Mouse (Mus musculus): ENCODE results near the gene Kdm2a.

The Kdm2a gene

DNA sequence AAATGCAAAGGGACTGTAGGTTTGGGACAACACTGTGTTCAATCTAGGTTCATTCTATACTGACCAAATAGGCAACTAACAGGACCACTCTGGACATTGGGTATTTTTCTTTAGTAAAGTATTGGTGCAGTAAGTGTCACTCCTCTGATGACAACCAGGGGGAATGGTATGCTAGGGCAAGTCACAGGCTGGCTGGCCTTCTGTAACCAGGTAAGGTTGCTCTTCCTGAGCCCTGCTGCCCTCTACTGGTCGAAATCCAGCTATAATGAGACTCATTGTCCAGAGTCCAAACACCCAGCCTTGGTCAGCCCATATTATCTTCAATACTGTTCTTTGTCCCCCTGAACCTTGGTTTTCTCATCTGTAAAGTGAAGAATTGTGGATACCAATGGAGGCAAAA is 19.1 kb upstream of the Kdm2a start:
- DNase-seq (ENCODE audit: low read depth), result peak; percentile 83

DNA sequence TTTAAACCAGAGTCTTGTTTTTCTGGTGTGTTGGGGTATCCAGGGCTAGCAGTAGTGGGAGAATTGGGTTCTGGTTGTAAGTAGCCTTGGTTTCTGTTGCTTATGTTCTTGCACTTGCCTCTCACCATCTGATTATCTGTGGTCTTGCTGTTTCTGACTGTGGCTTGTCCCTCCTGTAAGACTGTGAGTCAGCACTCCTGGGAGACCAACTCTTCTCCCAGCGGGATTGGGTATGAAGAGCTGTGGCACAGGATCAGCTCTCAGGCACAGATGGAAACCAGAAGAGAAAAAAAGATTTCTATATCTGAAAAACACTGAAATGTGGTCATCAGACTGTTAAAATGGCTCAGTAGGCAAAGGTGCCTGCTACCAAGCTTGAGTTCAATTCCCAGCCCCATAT is 16.5 kb upstream of the Kdm2a start:
- no peak for DNase-seq (ENCODE audit: low read depth)

DNA sequence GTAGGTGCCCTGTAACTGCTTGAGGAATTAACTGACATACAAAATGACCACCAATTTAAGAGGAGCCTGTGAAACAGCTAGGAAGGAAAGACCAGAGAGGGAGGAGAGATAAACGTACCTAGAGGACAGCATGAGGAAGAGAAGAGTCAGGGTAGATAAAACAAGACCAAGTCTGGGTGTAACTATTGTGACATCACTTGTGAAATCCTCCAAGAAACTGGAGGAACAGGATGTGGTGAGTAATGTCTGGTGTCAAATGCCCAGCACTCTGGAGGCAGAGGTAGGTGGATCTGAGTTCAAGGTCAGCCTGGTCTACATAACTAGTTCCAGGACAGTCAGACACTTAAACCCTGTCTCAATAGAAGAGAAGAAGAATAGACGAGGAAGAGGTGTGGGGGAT is 11.0 kb upstream of the Kdm2a start:
- peak; percentile 96 for DNase-seq (ENCODE audit: low read depth)

DNA sequence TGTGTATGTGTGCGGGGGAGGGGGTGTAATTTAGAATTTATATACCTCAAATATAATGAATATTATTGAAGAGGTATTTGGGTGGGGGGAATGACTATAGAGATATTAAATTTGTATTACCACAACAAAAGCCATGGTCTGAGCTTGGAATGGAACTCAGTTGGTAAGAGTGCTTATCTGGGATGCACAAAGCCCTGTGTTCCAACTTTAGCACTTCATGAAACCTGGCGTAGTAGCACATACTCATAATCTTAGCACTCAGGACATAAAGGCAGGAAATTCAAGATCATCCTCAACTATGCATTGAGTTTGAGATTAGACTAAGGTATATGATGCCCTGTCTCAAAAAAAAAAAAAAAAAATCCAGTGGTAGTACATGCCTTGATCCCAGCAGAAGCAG is 6.8 kb upstream of the Kdm2a start:
- no peak for DNase-seq (ENCODE audit: low read depth)

DNA sequence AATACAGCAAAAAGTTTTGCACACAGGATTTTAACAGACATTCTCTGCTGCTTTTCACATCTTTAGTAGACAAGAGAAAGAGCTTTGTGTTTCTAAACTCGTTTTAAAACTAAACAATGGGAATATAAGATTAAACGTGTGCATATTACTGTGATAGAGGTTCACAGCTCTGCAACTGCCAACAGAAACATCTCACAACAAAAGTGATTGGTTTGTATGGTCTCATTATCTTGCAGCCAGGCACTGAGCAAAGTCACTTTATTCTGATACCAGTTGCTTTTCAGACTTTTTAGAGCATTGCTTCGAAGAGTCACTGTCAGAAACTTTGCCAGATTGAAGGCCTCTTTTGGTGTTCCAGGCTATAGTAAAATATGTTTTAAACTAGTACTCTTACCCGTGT is 874 bp upstream of the Kdm2a start:
- no peak for DNase-seq (ENCODE audit: low read depth)

DNA sequence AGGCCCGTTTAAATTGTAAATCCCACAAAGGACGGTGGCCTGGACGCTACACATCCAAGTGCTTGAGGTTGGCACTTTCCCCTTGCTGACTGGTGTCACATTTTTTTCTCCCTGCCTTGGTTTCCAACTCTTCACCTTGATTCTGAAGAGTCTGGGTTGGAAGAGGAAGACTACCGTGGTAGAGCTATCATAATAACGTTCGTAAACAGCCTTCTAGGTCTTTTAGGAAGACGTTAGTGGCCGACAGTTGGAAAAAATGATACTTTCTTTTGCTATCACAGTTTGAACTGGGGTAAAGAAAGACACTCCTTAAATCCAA is 504 bp upstream of the Kdm2a start:
- DNase-seq (ENCODE audit: low read depth), result no peak

DNA sequence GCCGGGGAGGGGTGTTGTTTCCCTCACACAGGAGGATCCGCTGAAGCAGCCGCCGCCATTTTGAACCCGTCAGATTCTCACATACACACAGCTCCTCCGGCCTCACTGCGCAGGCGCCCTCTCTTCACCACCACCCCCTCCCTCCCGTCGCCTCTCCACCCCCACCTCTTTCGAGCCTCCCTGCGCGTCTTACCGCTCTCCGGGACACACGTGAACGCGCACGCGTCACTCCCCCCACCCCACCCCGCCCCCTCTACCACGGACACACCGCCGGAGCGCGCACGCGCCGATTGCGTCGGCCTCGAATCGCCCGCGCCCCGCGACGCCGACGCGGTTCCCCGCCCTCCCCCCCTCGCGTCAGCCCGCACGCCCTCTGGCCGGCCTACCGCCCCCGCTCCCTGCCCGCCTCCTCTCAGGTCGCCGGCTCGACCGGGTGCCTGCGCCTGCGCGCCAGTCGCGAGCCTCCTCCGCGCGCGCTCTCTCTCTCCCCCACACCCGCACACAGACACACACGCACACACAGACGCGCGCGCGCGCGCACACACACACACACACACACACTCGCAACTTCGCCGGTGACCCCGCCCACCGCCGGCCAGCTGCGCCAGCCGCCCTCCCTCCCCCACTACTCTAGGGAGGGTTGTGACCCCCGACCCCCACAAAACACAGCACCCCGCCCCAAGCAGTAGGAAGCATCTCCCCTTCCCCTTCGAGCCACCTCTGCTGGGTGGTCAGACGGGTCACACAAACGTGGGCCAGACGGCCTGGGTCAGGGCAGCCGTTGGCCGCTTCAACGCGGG is 887 bp downstream of the Kdm2a start:
- DNase-seq (ENCODE audit: low read depth), result peak; percentile 99

DNA sequence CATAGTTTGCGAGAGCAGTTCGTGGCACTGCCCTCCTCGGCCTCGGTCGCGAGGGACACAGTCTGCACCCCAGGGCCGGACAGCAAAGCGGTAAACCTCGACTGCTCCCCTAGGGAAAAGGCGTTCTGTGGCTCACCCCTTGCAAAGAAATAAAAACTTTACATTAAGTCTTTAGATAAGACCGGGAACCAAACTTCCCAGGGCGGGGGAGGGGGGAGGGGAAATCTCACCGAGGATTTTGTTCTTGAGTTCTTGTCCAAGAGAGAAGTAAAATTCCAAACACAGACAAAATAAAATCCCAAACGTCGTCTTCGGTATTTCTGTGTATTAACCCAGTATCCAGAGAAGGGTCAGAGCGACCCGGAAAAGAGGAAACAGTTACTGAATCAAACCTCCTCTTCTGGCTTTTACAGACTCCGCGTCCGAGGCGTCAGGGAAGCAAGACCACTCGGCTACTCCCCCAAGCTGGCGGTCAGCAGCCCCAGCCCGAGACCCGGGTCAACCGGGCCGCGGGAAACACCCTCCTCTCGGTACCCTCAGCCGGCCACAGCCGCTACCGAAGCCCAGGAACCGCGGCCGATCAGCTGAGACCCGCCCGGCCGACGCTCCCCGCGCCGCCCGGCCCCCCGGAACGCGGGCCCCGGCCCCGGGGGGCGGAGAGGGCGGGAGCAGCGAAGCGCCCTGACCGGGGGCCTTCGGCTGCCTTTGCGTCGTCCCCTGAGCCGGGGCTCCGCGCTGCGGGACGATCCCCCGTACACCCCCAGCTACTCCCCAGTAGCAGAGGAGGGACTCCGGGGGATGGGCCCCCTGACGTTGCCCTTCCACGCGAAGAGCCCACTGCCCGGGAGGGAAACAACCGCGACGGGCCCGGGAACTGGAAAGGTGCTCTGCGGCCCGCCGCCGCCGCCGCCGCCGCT is 1.7 kb downstream of the Kdm2a start:
- no peak for DNase-seq (ENCODE audit: low read depth)

DNA sequence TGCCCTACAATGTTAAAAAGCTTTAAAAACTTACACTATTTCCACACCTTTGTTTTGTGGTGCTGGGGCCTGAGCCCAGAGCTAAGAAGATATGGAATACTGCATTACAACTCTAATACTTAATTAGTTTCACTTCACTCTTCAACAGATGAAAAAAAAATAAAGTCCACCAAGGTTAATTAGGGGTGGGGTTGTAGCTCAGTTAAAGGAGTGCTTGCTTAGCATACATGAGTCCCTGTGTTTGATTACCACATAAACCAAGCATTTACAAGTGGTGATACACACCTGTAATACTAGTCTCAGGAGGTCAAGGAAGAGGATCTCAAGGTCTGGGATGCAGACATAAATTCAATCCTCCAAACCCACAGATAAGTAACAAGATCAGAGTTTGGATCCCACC is 10.8 kb downstream of the Kdm2a start:
- no peak for DNase-seq (ENCODE audit: low read depth)

DNA sequence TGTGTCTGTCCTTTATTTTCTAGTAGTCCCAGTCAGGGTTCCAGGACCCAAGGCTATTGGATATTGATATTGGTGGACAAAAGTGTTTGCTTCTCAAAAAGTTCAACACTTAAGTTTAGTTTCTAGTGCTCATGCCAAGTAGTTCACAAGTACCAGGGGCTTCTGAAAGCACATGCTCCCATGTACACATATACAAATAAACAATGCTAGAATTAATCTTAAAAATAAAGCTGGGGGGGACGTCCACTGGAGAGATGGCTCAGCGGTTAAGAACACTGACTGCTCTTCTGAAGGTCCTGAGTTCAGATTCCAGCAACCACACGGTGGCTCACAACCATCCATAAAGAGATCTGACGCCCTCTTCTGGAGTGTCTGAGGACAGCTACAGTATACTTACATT is 13.1 kb downstream of the Kdm2a start:
- DNase-seq (ENCODE audit: low read depth), result no peak

DNA sequence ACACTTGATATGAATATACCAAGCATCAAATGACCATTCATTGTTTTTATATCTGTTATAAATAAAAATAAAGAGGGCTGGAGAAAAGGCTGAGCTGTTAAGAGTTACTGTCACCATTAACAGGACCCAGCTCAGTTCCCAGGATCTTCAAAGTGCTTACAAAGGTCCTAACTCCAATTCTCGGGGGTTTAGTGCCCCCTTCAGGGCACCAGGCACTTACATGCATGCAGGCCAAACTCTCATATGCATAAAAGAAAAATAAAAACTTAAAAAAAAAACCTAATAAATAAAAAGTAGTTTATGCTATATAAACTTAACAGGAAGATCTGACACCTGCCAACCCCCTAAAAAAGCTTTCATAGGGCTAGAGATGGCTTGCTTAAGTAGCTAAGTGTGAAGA is 13.8 kb downstream of the Kdm2a start:
- DNase-seq (ENCODE audit: low read depth), result peak; percentile 58

DNA sequence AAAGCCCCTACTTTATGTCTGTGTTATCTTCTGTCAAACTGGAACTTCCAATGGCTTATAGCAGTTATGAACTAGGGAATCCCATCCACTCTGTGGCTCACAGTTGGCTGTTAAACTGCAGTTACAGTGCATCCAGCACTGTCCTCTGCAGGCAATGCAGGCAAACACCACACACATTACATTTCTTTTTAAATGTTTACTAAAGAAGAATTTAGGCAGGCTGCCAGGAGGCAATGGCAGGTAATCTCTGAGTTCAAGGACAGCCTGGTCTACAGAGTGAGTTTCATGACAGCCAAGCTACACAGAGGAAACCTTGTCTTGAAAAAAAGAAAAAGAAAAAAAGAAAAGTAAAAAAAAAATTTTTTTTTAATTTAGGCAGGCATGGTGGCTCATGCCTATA is 14.8 kb downstream of the Kdm2a start:
- DNase-seq (ENCODE audit: low read depth), result no peak

DNA sequence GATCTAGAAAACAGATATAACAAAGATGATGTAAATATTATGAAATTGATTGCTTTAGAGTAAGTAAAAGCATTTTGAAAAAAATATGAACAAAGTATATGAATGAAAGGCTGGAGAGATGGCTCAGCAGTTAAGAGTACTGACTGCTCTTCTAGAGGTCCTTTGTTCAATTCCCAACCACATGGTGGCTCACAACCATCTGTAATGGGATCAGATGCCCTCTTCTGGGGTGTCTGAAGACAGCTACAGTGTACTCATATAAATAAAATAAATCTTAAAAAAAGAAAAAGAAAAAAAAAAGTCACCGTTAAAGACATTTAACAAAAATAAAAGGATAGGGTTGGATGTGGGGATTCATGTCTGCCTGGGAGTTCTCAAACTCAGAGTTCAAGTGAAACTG is 15.8 kb downstream of the Kdm2a start:
- DNase-seq (ENCODE audit: low read depth), result peak; percentile 47

DNA sequence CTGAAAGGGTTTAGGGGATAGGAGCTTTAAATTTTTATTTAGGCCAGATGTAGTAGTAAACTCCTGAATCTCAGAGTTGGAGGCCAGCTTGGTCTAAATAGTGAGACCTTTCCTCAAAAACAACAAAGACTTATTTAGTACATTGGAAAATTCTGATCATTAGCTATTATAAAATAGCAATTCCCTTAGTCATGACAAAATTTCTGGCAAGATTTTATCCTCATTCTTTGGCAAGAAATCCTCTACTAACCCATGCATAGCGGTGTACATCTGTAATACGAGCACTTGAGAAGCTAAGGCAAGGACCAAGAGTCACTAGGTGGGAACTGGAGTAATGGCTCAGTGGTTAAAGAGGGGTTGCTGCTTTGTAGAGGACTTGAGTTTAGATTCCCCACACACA is 27.4 kb downstream of the Kdm2a start:
- DNase-seq (ENCODE audit: low read depth), result peak; percentile 35

DNA sequence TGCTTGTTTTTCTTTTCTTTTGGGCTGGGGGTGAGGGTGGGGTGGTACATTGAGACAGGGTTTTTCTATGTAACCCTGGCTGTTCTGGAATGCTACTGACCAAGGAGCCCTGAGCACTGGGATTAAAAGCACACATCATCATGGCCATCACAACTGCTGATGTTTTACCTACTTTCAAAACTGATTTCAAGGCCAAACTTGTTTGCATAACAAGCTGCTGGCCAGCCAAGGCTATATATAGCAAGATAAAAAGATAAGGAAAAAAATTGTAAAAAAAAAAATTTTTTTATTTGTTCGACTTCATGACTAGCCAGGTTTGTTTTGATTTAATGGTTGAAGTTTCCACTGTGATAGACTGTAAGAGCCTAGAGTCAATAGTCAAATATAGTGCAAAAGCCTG is 27.8 kb downstream of the Kdm2a start:
- peak; percentile 50 for DNase-seq (ENCODE audit: low read depth)

DNA sequence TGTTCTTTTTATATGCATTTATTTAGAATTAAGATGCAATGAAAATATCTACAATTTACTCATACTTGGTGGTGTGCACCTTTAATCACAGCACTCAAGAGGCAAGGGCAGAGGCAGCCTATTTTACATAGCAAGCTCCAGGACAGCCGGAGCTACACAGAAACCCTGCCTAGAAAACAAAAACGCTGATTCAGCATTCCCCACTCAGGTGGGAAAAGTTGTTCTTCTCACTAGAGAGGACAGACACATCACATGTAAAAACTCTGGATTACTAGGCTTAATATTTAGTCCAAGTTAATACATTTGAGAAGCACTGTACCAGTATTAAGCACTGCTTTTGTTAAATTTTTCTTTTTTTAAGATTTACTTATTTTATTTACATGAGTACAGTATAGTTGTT is 48.6 kb downstream of the Kdm2a start:
- no peak for DNase-seq (ENCODE audit: low read depth)

DNA sequence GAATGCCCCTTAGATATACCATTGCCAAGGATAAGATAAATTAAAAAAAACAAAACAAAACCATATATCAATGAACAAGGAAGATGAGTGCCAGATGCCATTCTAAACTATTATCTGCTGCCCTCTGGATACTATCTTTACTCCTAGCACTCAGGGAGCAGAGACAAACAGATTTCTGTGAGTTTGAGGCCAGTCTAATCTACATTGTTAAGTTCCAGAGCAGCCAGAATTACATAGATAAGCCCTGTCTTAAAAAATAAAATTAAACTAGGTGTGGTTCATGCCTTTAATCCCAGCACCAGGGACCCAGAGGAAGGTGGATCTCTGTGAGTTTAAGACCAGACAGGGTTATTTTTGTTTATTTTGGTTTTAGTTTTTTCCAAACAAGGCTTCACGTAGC is 51.6 kb downstream of the Kdm2a start:
- DNase-seq (ENCODE audit: low read depth), result no peak

DNA sequence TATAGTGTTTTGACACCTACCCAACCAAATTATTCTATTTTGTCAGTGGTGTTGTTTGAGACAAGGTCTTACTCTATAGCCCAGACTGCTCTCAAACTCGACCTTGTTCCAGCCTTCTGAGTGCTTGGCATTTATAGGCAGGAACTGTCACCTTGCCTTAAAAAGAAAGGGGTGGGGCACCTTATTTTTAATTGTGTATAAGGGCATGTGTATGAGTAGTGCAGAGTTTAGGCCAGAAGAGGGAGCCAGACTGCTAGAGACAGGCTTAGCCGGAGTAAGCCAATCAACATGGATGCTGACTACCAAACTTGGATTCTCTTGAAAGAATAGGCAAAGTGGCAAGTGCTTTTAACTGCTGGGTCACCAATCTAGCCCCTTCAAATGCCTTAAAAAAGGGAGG is 59.9 kb downstream of the Kdm2a start:
- peak; percentile 88 for DNase-seq (ENCODE audit: low read depth)

DNA sequence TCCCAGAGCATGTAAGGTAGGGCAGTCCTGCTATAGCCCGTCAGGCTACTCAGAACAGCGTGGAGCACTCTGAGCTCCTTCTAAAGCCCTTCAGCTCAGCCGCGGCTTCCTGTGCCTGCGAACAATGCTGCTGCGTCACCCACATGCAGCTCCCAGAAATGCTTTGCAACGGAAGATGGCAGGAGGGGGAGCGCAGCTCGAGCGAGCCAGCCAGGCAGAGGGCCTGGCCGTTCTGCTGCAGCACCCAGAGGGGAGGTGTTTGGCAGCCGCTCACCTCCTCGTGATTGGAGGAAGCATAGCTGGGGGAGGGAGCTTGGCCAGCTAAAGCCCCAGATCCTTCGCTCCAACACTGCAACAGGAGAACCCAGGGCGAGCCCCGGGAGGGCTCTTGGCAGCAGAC is 64.3 kb downstream of the Kdm2a start:
- peak; percentile 97 for DNase-seq (ENCODE audit: low read depth)

DNA sequence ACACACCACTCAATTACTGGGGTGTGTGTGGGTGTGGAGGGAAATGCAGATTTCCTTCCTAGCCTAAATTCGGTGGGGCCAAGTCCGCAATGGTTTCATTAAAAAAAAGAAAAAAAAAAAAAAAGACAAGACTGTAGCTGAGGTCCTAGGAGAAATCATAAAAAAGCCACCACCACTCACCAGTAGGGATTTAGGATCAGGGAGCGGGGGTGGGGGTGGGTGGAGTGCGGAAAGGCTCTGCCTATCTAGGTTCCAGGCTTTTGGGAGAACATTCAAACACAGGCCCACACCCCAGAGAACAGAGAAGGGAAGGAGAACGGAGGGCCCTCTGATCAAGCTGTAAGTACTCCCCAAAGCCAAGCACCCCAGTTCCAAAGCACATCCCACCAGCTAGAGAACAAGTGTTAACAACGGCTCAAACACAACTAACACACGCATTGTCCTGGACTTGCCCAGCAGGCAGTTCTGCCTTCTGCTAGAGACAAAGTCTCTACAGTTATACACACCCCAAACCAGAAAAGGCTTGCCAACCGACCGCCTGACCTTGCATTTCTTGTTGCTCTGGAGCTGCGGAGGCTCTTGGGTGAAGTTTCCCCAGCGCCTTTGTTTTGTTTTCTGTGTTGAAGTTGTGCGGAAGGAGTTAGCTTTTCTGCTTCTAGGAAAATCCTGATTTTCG is 64.8 kb downstream of the Kdm2a start:
- peak; percentile 52 for DNase-seq (ENCODE audit: low read depth)

DNA sequence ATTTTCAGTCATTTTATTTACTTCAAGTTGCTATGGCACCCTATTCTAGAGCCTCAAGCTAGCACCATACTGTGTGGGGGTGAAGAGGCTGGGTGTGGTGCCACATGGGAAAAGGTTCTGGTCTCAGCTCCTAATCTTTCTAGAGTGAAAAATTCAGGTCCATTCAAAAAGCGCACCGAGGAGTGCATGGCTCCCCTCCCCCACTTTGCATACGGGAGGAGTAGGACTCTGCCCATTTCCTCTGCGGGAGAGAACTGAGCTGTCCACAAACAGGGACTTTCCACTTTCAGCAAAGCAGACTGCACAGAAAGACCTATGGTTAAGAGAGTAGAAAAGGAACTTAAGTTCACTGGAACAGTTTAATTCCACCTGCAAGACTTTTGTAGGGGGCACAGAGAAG is 65.4 kb downstream of the Kdm2a start:
- peak; percentile 80 for DNase-seq (ENCODE audit: low read depth)

DNA sequence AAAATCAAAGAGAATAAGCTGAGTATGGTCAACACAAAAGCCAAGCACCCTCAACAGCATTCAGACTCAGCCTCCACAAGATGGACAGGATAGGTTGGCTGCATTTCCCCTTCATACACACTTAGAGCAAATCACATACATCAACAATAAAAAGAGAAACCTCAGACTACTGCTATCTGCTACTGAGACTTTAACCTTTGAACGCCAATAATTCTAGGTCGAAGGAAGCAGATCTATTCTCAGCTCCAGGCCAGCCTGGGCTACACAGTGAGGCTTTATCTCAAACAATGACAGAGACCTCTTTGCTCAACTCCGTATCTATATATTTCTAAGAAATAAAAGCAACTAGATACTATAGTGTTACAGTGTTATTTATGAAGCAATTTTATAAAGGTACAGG is 66.8 kb downstream of the Kdm2a start:
- no peak for DNase-seq (ENCODE audit: low read depth)

DNA sequence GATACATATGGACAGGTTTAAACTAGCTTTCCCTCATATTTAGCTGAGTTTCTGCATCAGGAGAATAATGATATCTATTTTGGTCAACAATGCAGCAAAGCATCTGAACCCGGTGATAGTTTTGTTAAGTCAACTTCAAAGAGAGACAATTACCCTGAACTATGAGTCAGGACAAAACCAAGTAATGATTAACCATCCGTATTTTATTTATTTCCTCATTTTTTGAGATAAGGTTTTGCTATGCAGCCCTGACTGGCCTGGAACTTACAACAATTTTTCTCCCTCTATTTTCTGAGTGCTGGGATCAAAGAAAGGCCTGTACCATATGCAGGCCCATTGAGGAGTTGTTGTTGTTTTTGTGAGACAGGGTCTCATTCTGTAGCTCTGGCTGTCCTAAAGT is 67.5 kb downstream of the Kdm2a start:
- DNase-seq (ENCODE audit: low read depth), result no peak
